Mouse (Mus musculus) kidney, embryonic 16.5 days (tissue): ENCODE measurements at regions not wholly inside any gene's neighbourhood (a gene's known extent, or its start where the extent isn't known, plus 50 kb on each side); places are given as distances from the start of the nearest gene placed in this dataset.
"Not testable (repeated sequence)": the region's sequence is repeated elsewhere in the genome, so short reads cannot be mapped to it uniquely, and the experiment has no call there.

ENCODE experiments used
- ATAC-seq: fragments of 200-750 bp; cut with Nextera tagmentation; 2 replicates; pipeline ENCODE4 v1.8.0; 2017; ENCODE audit warnings: moderate TSS enrichment; ENCODE audit not compliant: low FRiP score, low TSS enrichment
- H3K27ac ChIP-seq: fragments of 300-500 bp; sonication (generic); 2 replicates; pipeline ENCODE4 v1.5.1; 2014; ENCODE audit warnings: low read length
- H3K27me3 ChIP-seq: fragments of 300-500 bp; sonication (generic); 2 replicates; pipeline ENCODE4 v1.6.1; 2014; ENCODE audit warnings: low read length, control low read depth, mixed read lengths; ENCODE audit not compliant: insufficient read depth
- H3K36me3 ChIP-seq: fragments of 300-500 bp; sonication (generic); 2 replicates; pipeline ENCODE4 v1.6.1; 2014; ENCODE audit warnings: low read length, control low read depth, mixed read lengths; ENCODE audit not compliant: insufficient read depth
- H3K4me1 ChIP-seq: fragments of 300-500 bp; sonication (generic); 2 replicates; pipeline ENCODE4 v1.6.1; 2014; ENCODE audit warnings: low read length, control low read depth, mixed read lengths; ENCODE audit not compliant: insufficient read depth
- H3K4me2 ChIP-seq: fragments of 300-500 bp; sonication (generic); replicated peaks from 2 replicates; pipeline ENCODE4 v1.6.1; 2014; ENCODE audit warnings: low read depth, low read length
- H3K4me3 ChIP-seq: fragments of 300-500 bp; sonication (generic); 2 replicates; pipeline ENCODE4 v1.5.1; 2014; ENCODE audit warnings: mild to moderate bottlenecking, low read length
- H3K9ac ChIP-seq: fragments of 300-500 bp; sonication (generic); replicated peaks from 2 replicates; pipeline ENCODE4 v1.6.1; 2014; ENCODE audit warnings: low read length
- H3K9me3 ChIP-seq: fragments of 300-500 bp; sonication (generic); 2 replicates; pipeline ENCODE4 v1.6.1; 2016; ENCODE audit warnings: low read length, control low read depth
- WGBS: fragments of 180-500 bp; shearing (Covaris S2); extraction: QIAGEN DNeasy Blood & Tissue Kit; methylation state at CpG from one replicate; pipeline ENCODE4 v1.1.7; 2014; 5-methylcytosine and 5-hydroxymethylcytosine counted together

DNA sequence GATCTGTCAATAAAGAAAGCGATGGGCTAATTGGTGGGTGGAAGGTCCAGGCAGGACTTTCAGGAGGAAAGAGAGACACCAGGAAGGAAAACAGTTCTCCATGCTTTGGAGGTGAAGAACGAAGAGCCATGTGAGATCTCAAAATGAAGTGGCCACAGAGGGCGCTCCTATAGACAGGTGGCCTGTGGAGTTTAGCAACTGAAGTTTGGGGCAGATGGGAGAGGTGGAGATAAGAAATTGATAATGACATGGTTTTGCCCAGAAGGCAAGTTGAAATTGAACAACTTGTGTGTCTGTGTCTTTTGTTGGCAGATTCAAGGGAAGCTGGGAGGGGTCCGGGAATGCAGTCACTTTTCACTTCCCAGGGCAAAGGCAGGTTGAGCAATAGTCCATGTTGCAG lies 170.2 kb upstream of the P2ry1 start:
- Histone ChIP-seq H3K4me3 (no peak overlapping the region), H3K9me3 (no peaks in the 10 kb centered on the region), H3K4me1 (no peaks in the 10 kb centered on the region), H3K36me3 (no peaks in the 10 kb centered on the region), H3K9ac (no peak overlapping the region), H3K4me2 (no peak overlapping the region), H3K27ac (no peak overlapping the region), H3K27me3 (no peaks in the 10 kb centered on the region)
- 87% methylated on average over 4 of the region's 4 CpGs for WGBS
- ATAC-seq = no peak

DNA sequence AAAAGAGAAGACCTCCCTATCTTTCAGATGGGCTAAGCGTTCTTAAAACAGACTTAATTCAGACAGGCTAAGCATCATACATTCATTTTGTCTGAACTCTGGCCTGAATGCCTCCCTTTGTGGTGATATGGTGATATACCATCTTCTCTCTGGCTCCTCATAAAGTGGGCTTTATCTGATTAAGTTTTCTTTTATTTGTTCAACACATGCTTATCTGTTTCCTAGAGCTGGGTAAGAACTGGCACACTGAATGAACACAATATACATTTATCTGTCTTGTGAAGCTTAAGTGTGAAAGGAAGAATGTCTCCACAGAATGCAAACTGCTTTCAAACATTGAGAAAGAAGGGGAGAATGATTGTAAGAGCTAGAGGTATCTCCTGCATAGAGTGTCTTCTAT lies 160.7 kb upstream of the P2ry1 start:
- Histone ChIP-seq H3K9ac (no peak overlapping the region), H3K36me3 (no peaks in the 10 kb centered on the region), H3K4me2 (no peak overlapping the region), H3K9me3 (no peaks in the 10 kb centered on the region), H3K4me3 (no peak overlapping the region), H3K27ac (no peak overlapping the region), H3K27me3 (no peaks in the 10 kb centered on the region), H3K4me1 (no peaks in the 10 kb centered on the region)
- ATAC-seq = no peak
- WGBS = 87% methylated on average over 1 of the region's 1 CpGs

DNA sequence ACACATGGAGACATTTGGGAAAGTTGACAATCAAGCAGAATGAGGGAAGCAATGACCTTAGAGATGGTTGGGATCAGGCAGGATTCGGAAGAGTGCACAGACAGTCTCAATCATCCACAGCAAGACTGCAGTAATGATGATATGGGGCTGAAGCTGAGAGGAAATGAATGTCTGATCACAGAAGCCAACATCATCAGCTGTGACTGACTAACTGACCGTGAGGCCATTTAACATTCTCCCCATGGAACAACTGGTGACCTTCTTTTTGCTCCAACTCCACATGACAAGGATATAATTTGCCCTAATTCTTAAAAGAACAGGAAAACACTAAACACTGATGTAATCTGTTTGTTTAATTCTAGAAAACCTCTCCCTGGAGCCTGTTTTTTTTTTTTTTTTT lies 157.3 kb upstream of the P2ry1 start:
- H3K36me3 ChIP-seq = no peaks in the 10 kb centered on the region
- H3K27ac ChIP-seq = no peak overlapping the region
- WGBS = 62% methylated on average over 2 of the region's 2 CpGs
- no peak overlapping the region for H3K4me3 ChIP-seq
- no peak overlapping the region for H3K9ac ChIP-seq
- H3K4me1 ChIP-seq = no peaks in the 10 kb centered on the region
- H3K4me2 ChIP-seq = no peak overlapping the region
- H3K9me3 ChIP-seq = no peaks in the 10 kb centered on the region
- ATAC-seq = no peak
- no peaks in the 10 kb centered on the region for H3K27me3 ChIP-seq

GRCm38 (mm10) chr3:60848437-60848836 lies 154.2 kb upstream of the P2ry1 start:
- 95% methylated on average over 2 of the region's 2 CpGs for WGBS
- Histone ChIP-seq H3K36me3 (no peaks in the 10 kb centered on the region), H3K27ac (no peak overlapping the region), H3K4me2 (no peak overlapping the region), H3K27me3 (no peaks in the 10 kb centered on the region), H3K9me3 (no peaks in the 10 kb centered on the region), H3K4me3 (no peak overlapping the region), H3K9ac (no peak overlapping the region), H3K4me1 (no peaks in the 10 kb centered on the region)
- ATAC-seq = no peak

DNA sequence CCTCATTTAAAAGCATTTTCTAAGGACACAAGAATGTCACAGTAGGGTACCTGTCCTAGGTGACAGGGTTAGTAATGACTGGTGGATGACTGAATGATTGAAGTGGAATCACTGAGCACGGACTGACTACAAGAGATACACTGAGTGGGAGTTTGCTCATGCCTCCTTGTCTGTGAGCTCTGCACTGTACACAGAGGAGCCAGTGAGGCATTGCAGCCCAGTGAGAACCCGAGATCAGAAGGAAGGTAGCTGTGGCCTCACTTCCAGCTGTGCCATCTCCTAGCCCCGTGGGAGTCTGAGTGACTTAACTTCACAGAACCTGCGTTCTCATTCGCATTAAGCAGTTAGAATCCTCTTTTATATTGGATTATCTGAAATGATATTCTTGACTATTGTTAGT lies 148.8 kb upstream of the P2ry1 start:
- Histone ChIP-seq H3K9me3 (no peaks in the 10 kb centered on the region), H3K4me2 (no peak overlapping the region), H3K27me3 (no peaks in the 10 kb centered on the region), H3K9ac (no peak overlapping the region), H3K4me3 (no peak overlapping the region), H3K4me1 (no peaks in the 10 kb centered on the region), H3K27ac (no peak overlapping the region), H3K36me3 (no peaks in the 10 kb centered on the region)
- WGBS = 34% methylated on average over 5 of the region's 5 CpGs
- ATAC-seq = peak; percentile 88; the same call in 1 of the 2 replicates

- H3K4me3 ChIP-seq = no peak overlapping the region
- H3K36me3 ChIP-seq = no peaks in the 10 kb centered on the region
- H3K27me3 ChIP-seq = no peaks in the 10 kb centered on the region
- no peaks in the 10 kb centered on the region for H3K4me1 ChIP-seq
- 78% methylated on average over 2 of the region's 2 CpGs for WGBS
- no peak overlapping the region for H3K27ac ChIP-seq
- H3K4me2 ChIP-seq = no peak overlapping the region
- no peak overlapping the region for H3K9ac ChIP-seq
- H3K9me3 ChIP-seq = no peaks in the 10 kb centered on the region
- no peak for ATAC-seq
Observed at GRCm38 (mm10) chr3:60855734-60856133, 146.9 kb upstream of the P2ry1 start.

DNA sequence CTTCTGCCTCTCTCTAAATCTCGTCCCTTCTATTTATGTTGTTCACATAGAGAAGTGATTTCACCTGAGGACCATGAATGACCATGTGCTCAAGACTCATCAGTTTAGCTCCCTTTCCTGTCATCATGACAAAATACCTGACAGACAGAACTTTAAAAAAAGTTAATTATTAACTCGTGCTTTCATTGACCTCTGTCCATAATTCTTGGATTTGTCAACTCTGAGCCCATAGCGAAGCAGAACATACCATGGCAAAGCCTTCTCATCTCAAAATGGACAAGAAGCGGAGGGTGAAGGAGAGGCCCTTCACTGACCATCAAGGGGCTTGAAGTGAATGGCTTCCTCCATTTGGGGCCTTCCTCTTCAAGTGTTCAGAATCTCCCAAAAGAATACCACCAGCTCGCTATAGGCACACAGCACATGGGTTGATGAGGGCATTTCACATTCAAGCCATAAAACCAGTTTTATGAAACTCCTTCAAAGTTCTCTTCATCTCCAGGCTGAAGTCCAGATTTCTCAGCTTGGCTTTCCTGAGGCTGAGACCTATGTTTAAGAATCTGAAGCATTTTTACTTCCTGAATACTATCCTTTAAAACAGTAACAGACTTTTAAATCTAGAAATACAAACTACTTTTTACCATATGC lies 144.0 kb upstream of the P2ry1 start:
- H3K36me3 ChIP-seq = no peaks in the 10 kb centered on the region
- WGBS = 85% methylated on average over 5 of the region's 5 CpGs
- H3K9ac ChIP-seq = no peak overlapping the region
- no peaks in the 10 kb centered on the region for H3K4me1 ChIP-seq
- H3K9me3 ChIP-seq = no peaks in the 10 kb centered on the region
- no peaks in the 10 kb centered on the region for H3K27me3 ChIP-seq
- no peak overlapping the region for H3K4me3 ChIP-seq
- no peak overlapping the region for H3K27ac ChIP-seq
- H3K4me2 ChIP-seq = no peak overlapping the region
- ATAC-seq = no peak

- Histone ChIP-seq H3K36me3 (no peaks in the 10 kb centered on the region), H3K9ac (no peak overlapping the region), H3K4me2 (no peak overlapping the region), H3K4me1 (no peaks in the 10 kb centered on the region), H3K27ac (no peak overlapping the region), H3K9me3 (no peaks in the 10 kb centered on the region), H3K27me3 (no peaks in the 10 kb centered on the region), H3K4me3 (no peak overlapping the region)
- ATAC-seq = no peak
- 91% methylated on average over 3 of the region's 3 CpGs for WGBS
Observed at GRCm38 (mm10) chr3:60859119-60859515, 143.5 kb upstream of the P2ry1 start.

- not testable (repeated sequence) for H3K9me3 ChIP-seq, H3K4me1 ChIP-seq, H3K27me3 ChIP-seq, H3K9ac ChIP-seq, H3K27ac ChIP-seq, H3K4me3 ChIP-seq, H3K4me2 ChIP-seq, H3K36me3 ChIP-seq, ATAC-seq
- WGBS = 93% methylated on average over 11 of the region's 11 CpGs
Observed at GRCm38 (mm10) chr3:60876858-60877257, 125.7 kb upstream of the P2ry1 start.

GRCm38 (mm10) chr3:60878880-60879279 lies 123.7 kb upstream of the P2ry1 start:
- no peak overlapping the region for H3K4me2 ChIP-seq
- no peaks in the 10 kb centered on the region for H3K27me3 ChIP-seq
- peak; percentile 69 for ATAC-seq

More at GRCm38 (mm10) chr3:60878880-60879279, 123.7 kb upstream of the P2ry1 start:
- Histone ChIP-seq H3K27ac (no peak overlapping the region), H3K4me3 (no peak overlapping the region), H3K9ac (no peak overlapping the region), H3K36me3 (no peaks in the 10 kb centered on the region), H3K9me3 (no peaks in the 10 kb centered on the region), H3K4me1 (no peaks in the 10 kb centered on the region)
- WGBS = 45% methylated on average over 3 of the region's 3 CpGs
